Mouse (Mus musculus) liver, embryonic 14.5 days (tissue): ENCODE measurements around the gene Tmie. TPM values are rescaled to one million over a fixed set of nuclear protein-coding genes. Genes with fewer than 3 reads are reported as not detected.

Experiments used
- ATAC-seq: fragments of 200-750 bp; cut with Nextera tagmentation; 2 replicates; pipeline ENCODE4 v1.8.0; 2017; ENCODE audit warnings: moderate number of reproducible peaks, mild to moderate bottlenecking, moderate library complexity; ENCODE audit not compliant: insufficient read depth
- DNase-seq, 3 experiments: peaks; one replicate each; pipeline ENCODE4 v3.0.0-alpha.2; 2012 to 2013; ENCODE audit warnings: low read depth in 3 of 3, low spot score in 3 of 3
- H3K27ac ChIP-seq: fragments of 300-500 bp; sonication (generic); 2 replicates; pipeline ENCODE4 v1.5.1; 2014; ENCODE audit warnings: moderate library complexity, mild to moderate bottlenecking, control low read depth, inconsistent platforms
- H3K27me3 ChIP-seq: fragments of 300-500 bp; sonication (generic); 2 replicates; pipeline ENCODE4 v1.6.1; 2014; ENCODE audit warnings: mild to moderate bottlenecking, low read length, moderate library complexity; ENCODE audit not compliant: control insufficient read depth, insufficient read depth
- H3K36me3 ChIP-seq: fragments of 300-500 bp; sonication (generic); replicated peaks from 2 replicates; pipeline ENCODE4 v1.6.1; 2014; ENCODE audit warnings: low read depth; ENCODE audit not compliant: control insufficient read depth, insufficient read depth
- H3K4me1 ChIP-seq, 2 experiments: fragments of 200-500 bp in 1 of 2; fragments of 300-500 bp in 1 of 2; sonication (generic) in 1 of 2; replicated peaks; 2 replicates each; pipeline ENCODE4 v1.6.1; 2012 to 2014; ENCODE audit warnings: antibody characterized with exemption in 1 of 2, inconsistent platforms in 1 of 2, low read length in 1 of 2; ENCODE audit not compliant: control insufficient read depth in 2 of 2, insufficient read depth in 2 of 2
- H3K4me2 ChIP-seq: fragments of 300-500 bp; sonication (generic); 2 replicates; pipeline ENCODE4 v1.6.1; 2014; ENCODE audit warnings: low read depth, mild to moderate bottlenecking, control low read depth, moderate library complexity
- H3K4me3 ChIP-seq, 2 experiments: fragments of 200-500 bp in 1 of 2; fragments of 300-500 bp in 1 of 2; sonication (generic) in 1 of 2; 2 replicates each; pipeline ENCODE4 v1.5.1; 2012 to 2014; ENCODE audit warnings: low read depth in 2 of 2, low read length in 2 of 2, mild to moderate bottlenecking in 2 of 2, control low read depth in 1 of 2, inconsistent platforms in 1 of 2, moderate library complexity in 1 of 2; ENCODE audit not compliant: insufficient read depth in 1 of 2
- H3K9ac ChIP-seq: fragments of 300-500 bp; sonication (generic); replicated peaks from 2 replicates; pipeline ENCODE4 v1.6.1; 2014; ENCODE audit warnings: mild to moderate bottlenecking, control low read depth, moderate library complexity
- H3K9me3 ChIP-seq: fragments of 300-500 bp; sonication (generic); 2 replicates; pipeline ENCODE4 v1.6.1; 2016; ENCODE audit warnings: low read length, mixed read lengths; ENCODE audit not compliant: control insufficient read depth
- CTCF ChIP-seq: IDR thresholded peaks from 2 replicates; pipeline ENCODE4 v1.5.1; 2016; ENCODE audit warnings: antibody characterized with exemption, low read depth, control low read depth
- EP300 ChIP-seq: IDR thresholded peaks from 2 replicates; pipeline ENCODE4 v1.6.1; 2016; ENCODE audit warnings: antibody characterized with exemption, low read depth
- WGBS: fragments of 180-500 bp; shearing (Covaris S2); extraction: QIAGEN DNeasy Blood & Tissue Kit; methylation state at CpG from one replicate; pipeline ENCODE4 v1.1.7; 2014; ENCODE audit not compliant: insufficient replicate concordance; 5-methylcytosine and 5-hydroxymethylcytosine counted together
- polyA plus RNA-seq, 2 experiments: library from polyadenylated mRNA; depleted of rRNA in 1 of 2; stranded (reverse) in 1 of 2; unstranded in 1 of 2; fragments of >200 nt; fragmentation: Nextera tagmentation in 1 of 2; extraction: Ambion mirVana in 1 of 2; gene quantifications; 2 replicates each; pipeline versions ENCODE4 v1.2.1 to v1.2.3; 2012 to 2014

Gene Tmie
- 0.62 and 0.97 TPM in 2 replicates for polyA plus RNA-seq (2012; rRNA removed)
- 0.94 and 1.1 TPM in 2 replicates for polyA plus RNA-seq (2014; fragmentation: Nextera tagmentation; extraction: Ambion mirVana)

GRCm38 (mm10) chr9:110879998-110880561, at the start of gene Tmie:
Gene Tmie (minus strand): TSS chr9:110880113.
- DNase-seq, result no peak
- H3K4me2 ChIP-seq, result peak within 1 kb of the TSS; percentile 55
- TF ChIP-seq CTCF (no peak), EP300 (no peak)

GRCm38 (mm10) chr9:110922759-110923158, 42.8 kb upstream of the Tmie start:
- peak; percentile 14 to 29 (median 24) for DNase-seq
- TF ChIP-seq CTCF, result peak; percentile 89
- TF ChIP-seq EP300, result no peak
- no peaks in the 10 kb centered on the region for H3K27me3 ChIP-seq
- H3K4me1 ChIP-seq, result no peaks in the 10 kb centered on the region; a peak in 1 of 4 replicates
- H3K9ac ChIP-seq, result no peak overlapping the region
- no peaks in the 10 kb centered on the region for H3K36me3 ChIP-seq
- H3K27ac ChIP-seq, result no peak overlapping the region
- no peak for ATAC-seq
- WGBS, result 9% methylated on average over 7 of the region's 7 CpGs
- no peaks in the 10 kb centered on the region for H3K9me3 ChIP-seq
- H3K4me3 ChIP-seq, result no peak overlapping the region
- no peak overlapping the region for H3K4me2 ChIP-seq

More at GRCm38 (mm10) chr9:110879998-110880561, at the start of gene Tmie:
- H3K27me3 ChIP-seq, result peaks cover 22% of the 10 kb centered on the region
- H3K9ac ChIP-seq, result no peak within 1 kb of the TSS
- H3K4me3 ChIP-seq, result peak within 1 kb of the TSS; percentile 49 to 53
- peaks cover 0 to 5% of the 10 kb centered on the region in 2 experiments; a peak in 1 of 4 replicates for H3K4me1 ChIP-seq
- no peaks in the 10 kb centered on the region for H3K9me3 ChIP-seq
- no peak within 1 kb of the TSS for H3K27ac ChIP-seq
- ATAC-seq, result peak; percentile 39; the same call in 1 of the 2 replicates
- WGBS, result under 1% methylated on average over 47 of the region's 57 CpGs
- no peaks in the 10 kb centered on the region for H3K36me3 ChIP-seq

- no peak for DNase-seq
- no peaks in the 10 kb centered on the region for H3K27me3 ChIP-seq
- no peak overlapping the region for H3K9ac ChIP-seq
- no peaks in the 10 kb centered on the region; a peak in 1 of 4 replicates for H3K4me1 ChIP-seq
- H3K9me3 ChIP-seq, result no peaks in the 10 kb centered on the region
- H3K36me3 ChIP-seq, result no peaks in the 10 kb centered on the region
- H3K4me3 ChIP-seq, result no peak overlapping the region
- no peak for ATAC-seq
- WGBS, result 48% methylated on average over 15 of the region's 15 CpGs
- H3K27ac ChIP-seq, result no peak overlapping the region
- TF ChIP-seq CTCF, result no peak
- H3K4me2 ChIP-seq, result no peak overlapping the region
Observed at GRCm38 (mm10) chr9:110920665-110921419, 40.9 kb upstream of the Tmie start.

- H3K27ac ChIP-seq, result no peak within 1 kb of the TSS
- H3K36me3 ChIP-seq, result no peaks in the 10 kb centered on the region
- WGBS, result 66% methylated on average over 7 of the region's 7 CpGs
- TF ChIP-seq CTCF (no peak), EP300 (no peak)
- ATAC-seq, result no peak
- no peaks in the 10 kb centered on the region for H3K4me1 ChIP-seq
- no peak within 1 kb of the TSS for H3K9ac ChIP-seq
- H3K4me2 ChIP-seq, result no peak within 1 kb of the TSS
- no peak within 1 kb of the TSS for H3K4me3 ChIP-seq
- no peak for DNase-seq
- no peaks in the 10 kb centered on the region for H3K9me3 ChIP-seq
- no peaks in the 10 kb centered on the region for H3K27me3 ChIP-seq
Observed at GRCm38 (mm10) chr9:110916786-110917185, 36.9 kb upstream of the Tmie start, which contains the start of gene Fam240a. Gene Fam240a (minus strand): TSS chr9:110916861.

GRCm38 (mm10) chr9:110915466-110915865, 35.6 kb upstream of the Tmie start:
- Histone ChIP-seq H3K36me3 (no peaks in the 10 kb centered on the region), H3K4me2 (no peak overlapping the region), H3K9ac (no peak overlapping the region), H3K4me3 (no peak overlapping the region), H3K27me3 (no peaks in the 10 kb centered on the region), H3K4me1 (no peaks in the 10 kb centered on the region), H3K27ac (no peak overlapping the region), H3K9me3 (no peaks in the 10 kb centered on the region)
- no peak for ATAC-seq
- TF ChIP-seq CTCF (no peak), EP300 (no peak)
- 18% methylated on average over 8 of the region's 8 CpGs for WGBS
- no peak for DNase-seq
